Mouse (Mus musculus) kidney, adult 18-20 months (tissue): ENCODE measurements around the gene Cdc20.

Experiments
- DNase-seq: peaks from one replicate; pipeline ENCODE4 v3.0.0; 2021

Cdc20 gene

DNA sequence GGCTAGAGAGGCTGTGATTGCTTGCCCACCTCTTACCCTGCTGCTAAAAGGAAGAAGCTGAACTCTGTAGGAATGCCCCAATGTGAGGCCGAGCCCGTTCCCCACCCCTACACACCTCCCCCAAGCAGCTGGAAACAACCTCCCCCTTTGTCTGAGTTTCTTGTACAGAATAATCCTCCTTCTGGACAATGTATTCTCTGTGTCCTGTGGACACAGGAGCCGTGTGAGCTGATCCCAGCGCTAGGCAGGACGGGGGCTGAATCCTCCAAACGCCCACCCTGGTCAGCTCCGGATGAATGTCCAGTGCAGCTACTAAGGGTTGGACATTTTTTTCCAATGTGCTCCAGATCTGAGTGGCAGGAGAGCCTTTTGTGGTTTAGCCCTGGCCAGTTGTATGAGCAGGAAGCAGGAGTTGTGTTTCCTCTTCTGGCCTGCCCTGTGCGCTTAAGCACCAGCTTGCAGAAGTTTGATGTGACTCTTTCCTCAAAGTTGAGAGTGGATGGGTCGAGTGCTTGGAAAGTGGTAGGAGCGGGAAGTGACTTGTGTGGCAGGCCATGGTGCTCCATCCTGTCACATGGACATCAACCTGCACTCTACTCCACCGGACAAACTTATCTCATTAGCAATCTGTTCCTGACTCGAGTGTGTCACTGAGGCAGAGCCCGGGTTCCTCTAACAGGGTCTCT is 19.9 kb downstream of the Cdc20 start:
- no peak for DNase-seq

DNA sequence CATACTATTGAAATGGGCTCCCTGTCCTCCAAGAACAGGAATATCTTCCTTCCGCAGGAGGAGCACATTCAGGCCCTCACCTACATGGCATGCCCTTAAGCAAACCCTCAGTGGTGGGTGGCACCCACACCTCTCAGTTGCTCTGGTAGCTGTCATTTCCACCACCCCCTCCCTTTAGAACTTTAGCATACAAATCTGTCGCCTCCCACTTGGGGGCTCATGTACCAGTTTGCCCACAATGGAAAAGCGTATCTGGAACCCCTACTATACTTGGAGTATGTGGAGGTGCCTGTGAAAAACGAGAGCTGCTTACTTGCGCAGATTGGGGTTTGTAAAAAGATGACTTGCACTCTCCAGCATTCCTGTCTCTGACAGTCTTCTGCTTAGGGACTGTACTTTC is 20.8 kb downstream of the Cdc20 start:
- no peak for DNase-seq

GRCm38 (mm10) chr4:118415779-118416178 is 21.4 kb downstream of the Cdc20 start:
- DNase-seq, result no peak

DNA sequence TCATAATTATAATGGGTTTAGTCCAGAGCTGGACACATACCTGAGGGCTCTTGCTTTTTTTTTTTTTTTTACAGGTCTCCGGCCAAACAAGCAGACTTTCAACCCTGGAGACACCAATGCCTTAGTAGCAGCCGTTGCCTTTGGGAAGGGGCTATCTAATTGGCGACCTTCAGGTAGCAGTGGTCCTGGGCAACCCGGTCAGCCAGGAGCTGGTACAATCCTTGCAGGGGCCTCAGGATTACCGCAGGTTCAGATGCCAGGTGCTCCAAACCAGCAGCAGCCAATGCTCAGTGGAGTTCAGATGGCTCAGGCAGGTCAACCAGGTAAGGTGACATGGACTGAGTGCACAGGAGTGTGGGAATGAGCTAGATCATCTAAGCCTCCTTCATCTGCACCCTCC is 23.6 kb downstream of the Cdc20 start:
- no peak for DNase-seq

DNA sequence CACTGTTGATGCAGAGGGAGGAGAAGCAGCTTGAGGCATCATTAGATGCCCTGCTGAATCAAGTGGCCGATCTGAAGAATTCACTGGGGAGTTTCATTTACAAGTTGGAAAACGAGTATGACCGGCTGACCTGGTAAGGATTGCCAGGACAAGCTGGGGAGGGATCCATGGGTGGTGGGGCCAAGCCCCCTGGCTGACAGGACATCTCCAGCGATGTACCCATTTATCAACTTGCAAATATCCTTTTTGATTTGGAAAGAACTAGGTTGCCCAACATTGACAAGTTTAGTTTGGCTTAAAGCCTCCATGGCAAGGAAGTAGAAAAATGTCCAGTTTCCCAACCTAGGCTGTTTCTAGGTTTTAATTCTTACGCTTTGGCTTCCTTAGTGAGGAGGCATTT is 26.3 kb downstream of the Cdc20 start:
- no peak for DNase-seq

- DNase-seq, result peak; percentile 92
Measured at GRCm38 (mm10) chr4:118409142-118409900, 27.8 kb downstream of the Cdc20 start, which contains the start of the genes Szt2 and Med8. TSS of gene Szt2 (minus strand) at chr4:118409273. TSS of gene Med8 (plus strand) at chr4:118409337.

GRCm38 (mm10) chr4:118402701-118403100 is 34.5 kb downstream of the Cdc20 start:
- DNase-seq, result no peak

GRCm38 (mm10) chr4:118401918-118402317 is 35.2 kb downstream of the Cdc20 start:
- DNase-seq, result no peak

DNA sequence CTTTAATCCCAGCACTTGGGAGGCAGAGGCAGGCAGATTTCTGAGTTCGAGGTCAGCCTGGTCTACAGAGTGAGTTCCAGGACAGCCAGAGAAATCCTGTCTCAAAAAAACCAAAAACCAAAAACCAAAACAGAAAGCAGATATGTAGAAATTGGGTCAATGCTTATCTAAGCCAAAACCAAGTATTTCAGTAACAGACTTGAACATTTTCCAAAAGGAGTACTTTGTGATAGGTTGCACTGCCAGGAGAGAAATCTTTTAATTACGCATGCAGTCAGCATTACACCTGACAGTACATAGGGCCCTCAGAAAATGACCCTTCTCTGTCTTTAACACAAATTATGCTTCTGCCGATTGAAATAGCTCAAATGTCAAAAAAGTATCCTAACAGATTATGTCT is 35.7 kb downstream of the Cdc20 start:
- no peak for DNase-seq

DNA sequence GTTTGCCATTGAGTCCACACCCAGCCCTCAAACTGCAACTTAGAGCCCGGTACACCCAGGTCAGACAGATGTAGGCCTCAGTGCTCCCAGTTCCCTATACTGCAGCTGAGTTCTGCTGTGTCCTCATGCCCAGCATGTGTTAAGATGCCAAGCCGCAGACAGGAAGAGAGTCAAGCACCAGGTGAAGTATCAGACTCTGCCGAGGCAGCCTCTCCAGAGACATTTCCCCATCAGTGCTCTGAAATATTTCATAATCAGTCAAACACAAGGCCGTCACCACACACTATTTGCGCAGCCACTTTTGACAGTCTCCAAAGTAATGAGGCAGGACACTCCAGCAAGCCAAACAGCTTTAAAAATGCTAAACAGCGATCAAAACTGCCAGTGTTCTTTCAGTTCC is 38.8 kb downstream of the Cdc20 start:
- no peak for DNase-seq

DNA sequence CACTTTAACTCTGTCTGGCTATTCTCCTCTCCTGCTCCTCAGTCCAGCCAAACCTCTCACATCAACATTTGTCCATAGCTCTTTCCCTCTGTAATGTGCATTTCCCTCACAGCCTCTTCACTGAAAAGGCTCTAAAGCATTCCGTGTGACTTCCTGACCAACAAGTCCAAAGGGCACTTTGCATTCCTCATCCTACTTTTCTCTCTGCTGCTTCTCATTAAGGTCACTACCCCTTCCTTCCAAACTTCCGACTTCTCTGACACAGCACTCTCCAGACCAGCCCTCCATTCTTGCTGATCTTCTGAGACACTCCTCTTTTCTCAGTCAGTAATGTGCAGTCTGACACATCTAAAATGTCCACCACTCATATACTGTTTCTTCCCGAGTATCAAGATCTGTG is 40.7 kb downstream of the Cdc20 start:
- peak; percentile 6 for DNase-seq

DNA sequence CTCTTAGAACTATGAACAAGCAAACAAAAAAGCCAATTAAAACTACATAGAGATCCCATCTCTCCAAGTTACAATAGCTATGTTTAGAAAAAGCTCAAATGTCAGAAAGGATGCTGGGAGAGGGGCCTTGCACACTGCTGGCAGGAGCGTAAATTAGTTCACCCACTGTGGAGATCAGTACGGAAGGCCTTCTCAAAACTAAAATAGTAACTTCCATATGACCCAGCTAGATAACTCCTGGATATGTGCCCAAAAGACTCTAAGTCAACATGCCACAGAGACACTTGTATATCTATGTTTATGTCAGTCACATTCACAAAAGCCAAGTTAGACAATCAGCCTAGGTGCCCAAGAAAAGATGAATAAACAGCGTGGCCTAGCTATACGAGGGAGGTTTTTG is 41.9 kb downstream of the Cdc20 start:
- DNase-seq, result no peak

DNA sequence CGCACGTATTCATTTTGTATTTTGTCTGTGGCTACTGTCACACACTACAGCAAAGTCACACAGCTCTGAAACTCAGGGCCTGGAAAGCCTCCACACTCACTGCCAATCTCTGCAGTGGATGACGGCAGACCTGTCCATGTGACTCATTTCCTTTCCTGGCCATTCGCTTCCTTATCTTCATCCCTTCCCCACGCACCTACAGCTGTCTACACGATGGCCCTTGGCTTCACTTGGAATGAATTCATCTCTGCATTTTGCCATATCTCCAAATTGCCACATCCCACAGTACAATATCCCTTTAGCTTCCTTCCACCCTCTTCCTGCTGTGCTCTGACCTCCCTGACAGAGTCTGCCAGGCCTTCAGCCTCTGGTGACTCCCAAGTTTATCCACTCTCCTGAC is 42.6 kb downstream of the Cdc20 start:
- no peak for DNase-seq

GRCm38 (mm10) chr4:118390146-118390545 is 47.0 kb downstream of the Cdc20 start:
- DNase-seq, result no peak

- DNase-seq, result no peak
Measured at GRCm38 (mm10) chr4:118387316-118387715, 49.8 kb downstream of the Cdc20 start.

DNA sequence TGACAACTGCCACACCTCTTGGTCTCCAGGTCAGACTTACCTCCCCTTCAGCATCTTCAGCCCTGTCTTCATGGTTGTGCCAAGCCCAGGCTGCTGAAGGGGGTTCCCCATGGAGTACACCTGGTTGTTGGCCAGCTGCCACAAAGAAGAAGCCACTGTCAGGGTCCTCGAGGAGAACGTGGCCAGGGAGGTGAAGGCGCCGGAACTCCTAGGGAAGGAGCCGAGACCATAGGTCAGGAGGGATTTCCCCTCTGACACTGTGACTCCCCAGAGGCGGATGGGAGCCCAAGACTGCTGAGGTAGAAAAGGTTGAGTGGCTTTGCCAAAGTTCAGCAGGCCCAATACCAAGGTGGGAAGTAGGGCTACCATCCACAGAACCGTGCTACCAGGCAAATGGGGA is 53.9 kb downstream of the Cdc20 start:
- DNase-seq, result no peak
